Mouse (Mus musculus): ENCODE results near the gene Hif3a.
"Not testable (repeated sequence)": the region's sequence is repeated elsewhere in the genome, so short reads cannot be mapped to it uniquely, and the experiment has no call there.

Hif3a gene

GRCm38 (mm10) chr7:17062389-17062788, at the start of gene Hif3a:
TSS of gene Hif3a (minus strand) at chr7:17062427.
- DNase-seq (ENCODE audit: inconsistent ontology term) = peak; percentile 26

GRCm38 (mm10) chr7:17101631-17102030, 39.4 kb upstream of the Hif3a start:
- DNase-seq (ENCODE audit: inconsistent ontology term) = not testable (repeated sequence)

GRCm38 (mm10) chr7:17091280-17091679, 29.1 kb upstream of the Hif3a start:
- no peak for DNase-seq (ENCODE audit: inconsistent ontology term)

- no peak for DNase-seq (ENCODE audit: inconsistent ontology term)
Observed at GRCm38 (mm10) chr7:17090058-17090585, 27.9 kb upstream of the Hif3a start.

- no peak for DNase-seq (ENCODE audit: inconsistent ontology term)
Observed at GRCm38 (mm10) chr7:17087731-17088130, 25.5 kb upstream of the Hif3a start.

GRCm38 (mm10) chr7:17082766-17083165, 20.5 kb upstream of the Hif3a start:
- DNase-seq (ENCODE audit: inconsistent ontology term) = no peak

- no peak for DNase-seq (ENCODE audit: inconsistent ontology term)
Observed at GRCm38 (mm10) chr7:17078076-17078654, 15.9 kb upstream of the Hif3a start.

GRCm38 (mm10) chr7:17076542-17076941, 14.3 kb upstream of the Hif3a start:
- no peak for DNase-seq (ENCODE audit: inconsistent ontology term)

- DNase-seq (ENCODE audit: inconsistent ontology term) = peak; percentile 41
Observed at GRCm38 (mm10) chr7:17073904-17074615, 11.8 kb upstream of the Hif3a start, which contains the start of gene Psg16. TSS of gene Psg16 (plus strand) at chr7:17074040.

- DNase-seq (ENCODE audit: inconsistent ontology term) = no peak
Observed at GRCm38 (mm10) chr7:17073513-17073903, 11.3 kb upstream of the Hif3a start.

GRCm38 (mm10) chr7:17067651-17068050, 5.4 kb upstream of the Hif3a start:
- not testable (repeated sequence) for DNase-seq (ENCODE audit: inconsistent ontology term)

GRCm38 (mm10) chr7:17067000-17067399, 4.8 kb upstream of the Hif3a start:
- DNase-seq (ENCODE audit: inconsistent ontology term) = no peak

- peak; percentile 36 for DNase-seq (ENCODE audit: inconsistent ontology term)
Observed at GRCm38 (mm10) chr7:17066412-17066811, 4.2 kb upstream of the Hif3a start.

GRCm38 (mm10) chr7:17065620-17066019, 3.4 kb upstream of the Hif3a start:
- no peak for DNase-seq (ENCODE audit: inconsistent ontology term)

- no peak for DNase-seq (ENCODE audit: inconsistent ontology term)
Observed at GRCm38 (mm10) chr7:17062845-17063244, 618 bp upstream of the Hif3a start.

GRCm38 (mm10) chr7:17060782-17061605, 1.2 kb downstream of the Hif3a start:
- no peak for DNase-seq (ENCODE audit: inconsistent ontology term)

- peak; percentile 86 for DNase-seq (ENCODE audit: inconsistent ontology term)
Observed at GRCm38 (mm10) chr7:17060031-17060781, 2.0 kb downstream of the Hif3a start.

- DNase-seq (ENCODE audit: inconsistent ontology term) = no peak
Observed at GRCm38 (mm10) chr7:17059463-17059844, 2.8 kb downstream of the Hif3a start.

GRCm38 (mm10) chr7:17058816-17059462, 3.3 kb downstream of the Hif3a start:
- no peak for DNase-seq (ENCODE audit: inconsistent ontology term)

GRCm38 (mm10) chr7:17058071-17058689, 4.0 kb downstream of the Hif3a start:
- DNase-seq (ENCODE audit: inconsistent ontology term) = no peak
